Mouse (Mus musculus) intestine, postnatal 0 days (tissue): ENCODE data around the gene Tapt1. TPM values are rescaled to one million over a fixed set of nuclear protein-coding genes. Genes with fewer than 3 reads are reported as not detected.

ENCODE experiments used
- ATAC-seq: fragments of 200-750 bp; cut with Nextera tagmentation; 2 replicates; pipeline ENCODE4 v1.8.0; 2017; ENCODE audit warnings: mild to moderate bottlenecking, moderate TSS enrichment, moderate library complexity
- H3K27ac ChIP-seq: fragments of 300-500 bp; sonication (generic); 2 replicates; pipeline ENCODE4 v1.5.1; 2014; ENCODE audit warnings: mild to moderate bottlenecking, low read depth, low read length, moderate library complexity
- H3K27me3 ChIP-seq: fragments of 300-500 bp; sonication (generic); replicated peaks from 2 replicates; pipeline ENCODE4 v1.6.1; 2014; ENCODE audit warnings: low read length, mixed read lengths; ENCODE audit not compliant: control insufficient read depth, insufficient read depth
- H3K36me3 ChIP-seq: fragments of 300-500 bp; sonication (generic); 2 replicates; pipeline ENCODE4 v1.6.1; 2014; ENCODE audit warnings: mild to moderate bottlenecking, moderate library complexity; ENCODE audit not compliant: control insufficient read depth, insufficient read depth
- H3K4me1 ChIP-seq: fragments of 300-500 bp; sonication (generic); replicated peaks from 2 replicates; pipeline ENCODE4 v1.6.1; 2014; ENCODE audit warnings: antibody characterized with exemption, low read length, mixed read lengths; ENCODE audit not compliant: control insufficient read depth, insufficient read depth
- H3K4me2 ChIP-seq: fragments of 300-500 bp; sonication (generic); replicated peaks from 2 replicates; pipeline ENCODE4 v1.6.1; 2014; ENCODE audit warnings: low read depth, mild to moderate bottlenecking, moderate library complexity
- H3K4me3 ChIP-seq: fragments of 300-500 bp; sonication (generic); 2 replicates; pipeline ENCODE4 v1.5.1; 2014; ENCODE audit warnings: low read depth, low read length
- H3K9ac ChIP-seq: fragments of 300-500 bp; sonication (generic); 2 replicates; pipeline ENCODE4 v1.6.1; 2014; ENCODE audit warnings: mild to moderate bottlenecking, low read depth, low read length
- H3K9me3 ChIP-seq: fragments of 300-500 bp; sonication (generic); 2 replicates; pipeline ENCODE4 v1.6.1; 2016; ENCODE audit warnings: mixed run types; ENCODE audit not compliant: control insufficient read depth
- CTCF ChIP-seq: sonication (generic); IDR thresholded peaks from 2 replicates; pipeline ENCODE4 v1.5.1; 2016; ENCODE audit warnings: low read depth, mild to moderate bottlenecking, control low read depth, antibody characterized with exemption, moderate library complexity
- WGBS: fragments of 180-500 bp; shearing (Covaris S2); extraction: QIAGEN DNeasy Blood & Tissue Kit; methylation state at CpG from one replicate; pipeline ENCODE4 v1.1.7; 2014; 5-methylcytosine and 5-hydroxymethylcytosine counted together
- polyA plus RNA-seq: library from polyadenylated mRNA; unstranded; fragments of >200 nt; fragmentation: Nextera tagmentation; extraction: Ambion mirVana; gene quantifications from 2 replicates; pipeline ENCODE4 v1.2.1, GENCODE M21; 2015

Gene Tapt1
- polyA plus RNA-seq, 1 experiment from 2014 or later: 14.1 TPM

GRCm38 (mm10) chr5:44219871-44220270 is 6.6 kb downstream of the Tapt1 start:
- Histone ChIP-seq H3K9me3 (no peaks in the 10 kb centered on the region), H3K4me1 (no peaks in the 10 kb centered on the region; the same call in none of the 2 replicates), H3K4me2 (no peak overlapping the region), H3K27ac (no peak overlapping the region), H3K27me3 (no peaks in the 10 kb centered on the region), H3K9ac (no peak overlapping the region), H3K4me3 (no peak overlapping the region), H3K36me3 (no peaks in the 10 kb centered on the region)
- no peak for TF ChIP-seq CTCF
- no peak for ATAC-seq
- WGBS: 77% methylated on average over 4 of the region's 4 CpGs

- 73% methylated on average over 4 of the region's 4 CpGs for WGBS
- no peak for ATAC-seq
- Histone ChIP-seq H3K27me3 (no peaks in the 10 kb centered on the region), H3K4me2 (no peak overlapping the region), H3K4me1 (no peaks in the 10 kb centered on the region), H3K36me3 (no peaks in the 10 kb centered on the region), H3K4me3 (no peak overlapping the region), H3K27ac (no peak overlapping the region), H3K9me3 (no peaks in the 10 kb centered on the region), H3K9ac (no peak overlapping the region)
- TF ChIP-seq CTCF: no peak
Observed at GRCm38 (mm10) chr5:44218483-44218882, 7.9 kb downstream of the Tapt1 start.

- no peak overlapping the region for H3K4me2 ChIP-seq
- H3K9ac ChIP-seq: no peak overlapping the region
- no peaks in the 10 kb centered on the region for H3K27me3 ChIP-seq
- 81% methylated on average over 5 of the region's 5 CpGs for whole genome bisulfite sequencing
- TF ChIP-seq CTCF: no peak
- H3K27ac ChIP-seq: no peak overlapping the region
- no peaks in the 10 kb centered on the region for H3K36me3 ChIP-seq
- H3K9me3 ChIP-seq: no peaks in the 10 kb centered on the region
- no peaks in the 10 kb centered on the region for H3K4me1 ChIP-seq
- no peak overlapping the region for H3K4me3 ChIP-seq
- ATAC-seq: no peak
Observed at GRCm38 (mm10) chr5:44217685-44218041, 8.8 kb downstream of the Tapt1 start.

GRCm38 (mm10) chr5:44217041-44217684 is 9.3 kb downstream of the Tapt1 start:
- Histone ChIP-seq H3K9me3 (no peaks in the 10 kb centered on the region), H3K4me3 (no peak overlapping the region), H3K9ac (no peak overlapping the region), H3K27ac (no peak overlapping the region), H3K4me2 (no peak overlapping the region), H3K4me1 (no peaks in the 10 kb centered on the region), H3K27me3 (no peaks in the 10 kb centered on the region), H3K36me3 (no peaks in the 10 kb centered on the region)
- TF ChIP-seq CTCF: no peak
- no peak for ATAC-seq
- WGBS: 76% methylated on average over 8 of the region's 8 CpGs

GRCm38 (mm10) chr5:44215118-44215517 is 11.3 kb downstream of the Tapt1 start:
- no peak overlapping the region for H3K4me2 ChIP-seq
- H3K27ac ChIP-seq: no peak overlapping the region
- no peak for TF ChIP-seq CTCF
- H3K27me3 ChIP-seq: no peaks in the 10 kb centered on the region
- H3K36me3 ChIP-seq: no peaks in the 10 kb centered on the region
- ATAC-seq: no peak
- H3K4me3 ChIP-seq: no peak overlapping the region
- H3K9me3 ChIP-seq: no peaks in the 10 kb centered on the region
- no peak overlapping the region for H3K9ac ChIP-seq
- no peaks in the 10 kb centered on the region for H3K4me1 ChIP-seq

GRCm38 (mm10) chr5:44214025-44214424 is 12.4 kb downstream of the Tapt1 start:
- Histone ChIP-seq H3K36me3 (no peaks in the 10 kb centered on the region), H3K4me2 (no peak overlapping the region), H3K27ac (no peak overlapping the region), H3K4me3 (no peak overlapping the region), H3K9ac (no peak overlapping the region), H3K27me3 (no peaks in the 10 kb centered on the region), H3K4me1 (no peaks in the 10 kb centered on the region), H3K9me3 (no peaks in the 10 kb centered on the region)
- WGBS: 33% methylated on average over 2 of the region's 2 CpGs
- no peak for TF ChIP-seq CTCF
- no peak for ATAC-seq

- 94% methylated on average over 5 of the region's 5 CpGs for WGBS
- Histone ChIP-seq H3K27ac (no peak overlapping the region), H3K36me3 (no peaks in the 10 kb centered on the region), H3K9me3 (no peaks in the 10 kb centered on the region), H3K27me3 (no peaks in the 10 kb centered on the region), H3K4me3 (no peak overlapping the region), H3K4me2 (no peak overlapping the region), H3K4me1 (no peaks in the 10 kb centered on the region), H3K9ac (no peak overlapping the region)
- no peak for TF ChIP-seq CTCF
- ATAC-seq: no peak
Observed at GRCm38 (mm10) chr5:44213391-44213790, 13.0 kb downstream of the Tapt1 start.
